Mouse (Mus musculus): ENCODE results near the gene Adam1b.
A peak's percentile ranks its signal among the peaks of the same experiment; 100 is the strongest.
"Not testable (repeated sequence)": the region's sequence is repeated elsewhere in the genome, so short reads cannot be mapped to it uniquely, and the experiment has no call there.

The Adam1b gene

DNA sequence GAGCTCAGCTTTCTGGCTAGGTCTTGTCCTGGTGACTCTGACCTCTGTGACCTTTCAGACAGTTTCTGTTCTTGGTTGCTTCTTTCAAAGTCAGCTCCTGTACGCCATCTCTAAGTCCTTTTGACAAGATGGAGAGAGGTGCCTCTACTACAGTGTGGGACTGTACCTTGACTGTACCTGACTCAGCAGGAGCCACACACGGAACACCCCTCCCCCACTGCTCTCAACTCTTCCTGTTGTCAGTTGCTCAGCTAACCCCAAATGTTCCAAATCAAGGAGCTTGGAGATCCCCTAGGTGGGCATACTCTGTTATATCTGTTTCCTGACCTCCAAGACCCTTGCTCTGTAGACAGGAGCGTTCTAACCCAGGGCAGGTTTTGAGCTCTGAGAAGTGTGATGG is at the start of gene Adam1b:
Gene Adam1b (minus strand): TSS at position 205 of the 400 bp plus-strand sequence.
- DNase-seq = no peak

DNA sequence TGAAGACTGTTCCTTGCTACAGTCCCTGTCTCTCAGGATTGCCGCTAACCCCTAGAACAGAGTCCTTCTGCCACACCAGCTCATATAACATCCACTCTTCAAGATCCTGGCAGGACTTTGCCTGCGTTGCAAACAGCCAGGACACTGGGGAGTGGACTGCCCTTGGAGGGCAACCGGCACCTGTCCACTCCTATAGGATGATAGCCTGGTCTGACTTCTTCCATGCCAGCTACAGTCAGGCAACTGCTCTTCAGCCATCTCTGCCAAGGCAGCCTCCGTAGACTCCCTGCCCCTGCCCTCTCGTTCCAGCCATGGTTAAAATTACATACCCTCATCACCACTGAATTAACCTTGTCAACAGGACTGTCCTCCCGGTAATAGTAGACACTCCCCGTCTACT is 46.0 kb upstream of the Adam1b start:
- no peak for DNase-seq

DNA sequence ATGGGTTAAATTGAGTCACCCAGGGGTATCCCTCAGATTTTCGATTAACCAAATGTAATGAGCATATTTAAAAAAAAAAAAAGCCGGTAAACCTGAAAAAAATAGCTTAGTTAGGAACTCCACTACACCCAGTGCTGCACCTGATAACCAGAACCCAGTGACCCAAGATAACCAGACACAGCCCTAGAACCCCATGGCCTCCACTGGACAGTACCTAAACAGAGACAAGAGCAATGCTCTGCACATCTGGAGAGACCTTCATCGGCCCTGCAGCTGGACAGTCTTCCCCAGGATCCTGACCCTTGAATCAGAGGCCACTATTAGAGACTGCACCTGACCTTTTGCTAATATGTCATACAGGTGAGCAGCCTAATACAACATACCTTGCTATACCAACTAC is 43.8 kb upstream of the Adam1b start:
- DNase-seq = no peak

DNA sequence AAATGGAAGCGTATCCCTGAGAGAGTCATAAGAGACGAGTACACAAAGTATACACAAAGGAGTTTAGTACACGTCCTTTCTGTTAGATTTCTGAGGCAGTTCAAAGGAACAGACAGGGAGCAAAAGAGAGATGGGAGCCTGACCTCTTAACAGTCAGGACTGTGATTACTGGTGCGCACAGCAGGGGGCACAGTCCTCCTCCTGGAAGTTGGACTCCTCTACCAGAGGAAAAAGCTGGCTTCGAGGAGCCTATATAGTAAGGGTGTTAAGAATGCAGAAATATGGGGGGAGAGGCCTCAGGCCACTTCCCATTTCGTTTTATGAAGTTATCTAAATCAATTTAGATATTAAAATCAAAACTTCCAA is 43.3 kb upstream of the Adam1b start:
- DNase-seq = peak; percentile 60

DNA sequence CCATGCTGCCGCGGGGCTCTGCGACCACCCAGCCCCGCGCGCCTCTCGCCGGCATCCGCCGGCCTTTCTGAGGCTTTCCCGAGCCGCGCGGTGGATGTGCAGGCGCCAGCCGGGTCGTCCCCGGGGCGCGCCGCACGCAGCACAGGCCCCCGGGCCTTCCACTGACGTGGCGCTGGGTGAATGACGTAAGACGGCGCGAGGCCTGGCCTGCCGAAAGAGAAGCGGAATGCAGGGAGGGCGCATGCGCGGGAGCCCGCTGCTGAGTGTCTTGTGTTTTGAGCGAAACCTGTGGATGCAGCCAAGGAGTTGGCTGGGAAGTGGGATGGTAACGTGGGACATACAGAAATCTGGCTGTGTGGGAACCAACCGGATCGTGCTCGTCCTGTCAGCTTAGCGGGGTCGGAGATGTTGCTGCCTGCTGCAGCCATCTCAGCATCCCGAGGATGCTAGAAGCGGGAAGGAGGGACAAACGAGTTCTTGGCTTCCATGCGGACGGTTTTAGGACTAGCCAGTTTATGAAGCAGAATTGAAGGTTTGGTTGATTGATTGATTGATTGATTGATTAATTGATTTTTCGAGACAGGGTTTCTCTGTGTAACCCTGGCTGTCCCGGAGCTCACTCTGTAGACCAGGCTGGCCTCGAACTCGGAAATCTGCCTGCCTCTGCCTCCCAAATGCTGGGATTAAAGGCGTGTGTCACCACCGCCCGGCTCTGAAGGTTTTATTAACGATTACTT is 42.7 kb upstream of the Adam1b start, which contains the start of gene Mapkapk5:
Gene Mapkapk5 (minus strand): TSS at position 113 of the 737 bp plus-strand sequence.
- peak; percentile 98 for DNase-seq

DNA sequence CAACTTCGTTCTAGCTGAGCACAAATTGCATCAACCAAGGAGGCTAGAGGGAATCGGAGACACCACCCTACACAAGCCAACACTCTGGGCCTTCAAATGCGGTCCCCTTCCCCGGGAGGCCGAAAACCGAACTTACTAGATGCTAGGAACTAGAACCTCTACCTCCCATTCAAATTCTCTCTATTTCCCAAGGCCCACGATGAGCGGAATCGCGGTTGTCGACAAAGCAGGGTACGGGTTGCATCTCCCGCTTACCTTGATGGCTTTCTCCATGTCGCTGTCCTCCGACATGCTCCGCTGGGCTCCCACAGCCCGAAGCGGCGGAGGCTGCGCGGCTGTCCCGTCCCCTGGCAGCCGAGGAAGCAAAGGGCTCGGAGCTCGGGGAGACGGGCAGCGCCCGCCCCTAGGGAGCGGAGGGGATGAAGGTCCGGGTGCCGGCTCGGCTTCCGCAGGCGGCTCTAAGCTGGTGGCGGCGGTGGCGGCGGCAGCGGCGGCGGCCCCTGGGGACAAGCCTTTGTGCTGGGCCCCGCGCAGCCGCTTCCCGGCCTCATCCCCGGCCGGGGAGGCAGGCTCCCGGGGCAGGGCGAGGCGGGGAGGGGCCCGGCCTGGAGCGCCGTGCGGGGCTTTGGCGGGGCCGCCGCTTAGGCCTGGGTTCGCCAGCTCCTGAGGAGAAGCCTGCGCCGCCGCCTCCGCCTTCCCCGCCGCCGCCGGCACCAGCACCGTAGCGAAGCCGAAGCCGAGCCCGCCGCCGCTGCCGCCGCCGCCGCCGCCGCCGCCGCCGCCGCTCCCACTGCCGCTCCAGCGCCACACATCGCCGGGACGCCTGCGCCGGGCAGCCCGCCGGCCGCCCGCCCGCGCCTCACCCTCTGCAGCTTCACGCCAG is 41.9 kb upstream of the Adam1b start, which contains the start of the genes Adam1a and Gm42878:
Gene Adam1a (minus strand): TSS at position 573 of the 883 bp plus-strand sequence.
Gene Gm42878 (minus strand): TSS at position 573 of the 883 bp plus-strand sequence.
- no peak for DNase-seq

DNA sequence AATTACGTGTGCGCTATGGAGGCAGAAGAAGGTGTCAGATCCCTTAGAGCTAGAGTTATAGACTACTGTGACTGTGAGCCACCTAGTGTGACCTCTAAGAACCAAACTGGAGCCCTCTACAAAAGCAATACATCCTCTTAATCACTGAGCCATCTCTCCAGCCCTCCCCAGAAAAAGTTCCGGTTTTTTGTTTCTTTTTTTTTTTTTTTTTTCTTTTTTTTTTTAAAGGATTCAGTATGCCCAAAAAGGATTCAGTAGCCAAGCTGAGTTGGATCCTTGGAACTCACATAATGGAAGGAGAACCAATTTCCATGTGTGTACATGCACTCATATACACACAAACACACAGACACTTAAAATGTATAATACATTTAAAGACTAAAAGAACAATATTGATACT is 40.1 kb upstream of the Adam1b start:
- DNase-seq = no peak

DNA sequence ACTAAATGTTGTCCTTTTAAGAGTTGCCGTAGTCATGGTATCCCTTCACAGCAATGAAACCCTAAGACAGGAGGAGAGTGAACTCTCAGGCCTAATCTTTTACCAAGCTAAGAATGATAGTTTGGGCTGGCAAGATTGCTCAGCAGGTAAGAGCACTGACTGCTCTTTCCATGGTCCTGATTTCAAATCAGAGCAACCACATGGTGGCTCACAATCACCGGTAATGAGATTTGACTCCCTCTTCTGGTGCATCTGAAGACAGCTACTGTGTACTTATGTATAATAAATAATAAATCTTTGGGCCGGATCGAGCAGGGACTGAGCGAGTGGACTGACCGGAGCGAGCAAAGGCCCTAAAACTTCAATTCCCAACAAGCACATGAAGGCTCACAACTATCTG is 38.0 kb upstream of the Adam1b start:
- no peak for DNase-seq

DNA sequence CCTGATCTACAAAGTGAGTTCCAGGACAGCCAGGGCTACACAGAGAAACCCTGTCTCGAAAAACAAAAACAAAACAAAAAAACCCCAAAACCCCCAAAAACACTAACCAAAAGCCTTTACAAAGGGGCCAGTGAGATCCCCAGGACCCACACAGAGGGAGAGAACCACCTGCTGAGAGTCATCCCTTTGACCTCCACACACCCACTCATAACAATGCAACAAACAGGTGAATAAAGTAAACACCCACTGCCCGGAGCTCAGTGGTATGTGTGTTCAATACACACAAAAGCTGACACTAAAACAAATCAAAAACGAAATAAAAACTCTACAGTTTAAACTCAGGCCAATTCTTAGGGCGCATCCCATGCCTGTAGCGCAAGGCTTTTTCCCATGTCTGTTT is 36.8 kb upstream of the Adam1b start:
- DNase-seq = no peak

DNA sequence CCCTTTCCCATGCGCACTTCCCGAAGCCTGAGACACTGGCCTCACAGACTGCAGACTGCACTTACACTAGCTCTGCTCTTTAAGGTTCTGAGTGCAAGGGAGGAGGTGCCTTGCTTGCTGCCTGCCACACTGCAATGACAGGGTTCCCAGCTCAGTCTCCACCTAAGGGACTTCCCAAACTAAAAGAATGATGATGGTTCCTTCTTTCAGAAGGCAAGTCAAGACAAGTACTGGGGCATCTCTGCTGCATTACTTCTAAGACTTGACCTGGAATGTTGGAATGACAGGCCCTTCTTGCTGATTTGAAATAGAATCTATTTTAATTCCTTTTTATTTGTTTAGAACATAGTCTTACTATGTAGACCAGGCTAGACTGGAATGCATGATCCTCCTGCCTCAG is 34.4 kb upstream of the Adam1b start:
- DNase-seq = no peak

DNA sequence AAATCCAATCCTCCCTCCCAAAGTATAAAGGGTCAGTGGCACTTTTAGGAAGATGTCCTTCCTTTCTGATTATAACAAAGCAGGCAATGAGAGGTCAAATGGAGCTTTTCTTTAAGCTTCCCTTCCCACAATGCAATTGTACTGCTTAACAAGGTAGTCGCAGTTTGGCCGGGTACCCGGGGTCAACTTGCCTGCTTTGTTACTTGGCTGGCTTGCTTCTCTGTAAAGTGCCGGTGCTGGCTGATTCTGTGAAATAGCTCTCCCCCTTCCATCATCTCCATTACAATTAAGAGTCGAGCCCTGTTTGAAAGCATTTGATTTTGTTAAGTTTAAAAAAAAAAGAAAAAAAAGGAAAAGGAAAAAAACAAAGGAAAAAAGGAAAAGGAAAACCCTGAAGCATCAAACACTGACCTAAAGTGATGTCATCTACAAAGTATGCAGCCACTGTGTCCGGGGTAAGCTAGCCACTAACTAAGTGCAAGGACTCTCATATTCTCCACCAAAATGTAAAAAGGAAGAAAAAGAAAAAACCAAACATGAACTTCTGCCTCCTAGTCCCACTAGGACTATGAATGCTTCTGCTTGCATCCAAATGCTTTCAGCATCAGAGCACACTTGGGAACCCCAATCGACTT is 33.8 kb upstream of the Adam1b start:
- DNase-seq = no peak

DNA sequence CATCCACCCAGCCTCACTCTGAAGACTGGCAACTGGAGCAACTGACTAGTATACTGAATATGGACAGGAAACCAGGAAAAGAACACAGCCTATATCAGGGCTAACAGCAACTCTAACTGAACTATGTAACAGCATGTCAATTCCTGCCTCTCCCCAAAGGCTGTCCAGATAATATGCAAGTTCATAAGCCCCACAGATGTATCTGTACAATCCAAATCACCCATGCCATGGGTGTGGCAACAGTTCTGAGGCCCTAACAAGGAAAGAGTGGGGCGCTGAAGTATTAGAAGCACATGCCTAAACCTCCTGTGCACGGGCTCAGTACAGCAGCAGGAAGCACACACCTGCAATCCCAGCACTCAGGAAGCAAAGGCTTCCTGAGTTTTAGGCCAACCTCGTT is 31.9 kb upstream of the Adam1b start:
- DNase-seq = no peak

DNA sequence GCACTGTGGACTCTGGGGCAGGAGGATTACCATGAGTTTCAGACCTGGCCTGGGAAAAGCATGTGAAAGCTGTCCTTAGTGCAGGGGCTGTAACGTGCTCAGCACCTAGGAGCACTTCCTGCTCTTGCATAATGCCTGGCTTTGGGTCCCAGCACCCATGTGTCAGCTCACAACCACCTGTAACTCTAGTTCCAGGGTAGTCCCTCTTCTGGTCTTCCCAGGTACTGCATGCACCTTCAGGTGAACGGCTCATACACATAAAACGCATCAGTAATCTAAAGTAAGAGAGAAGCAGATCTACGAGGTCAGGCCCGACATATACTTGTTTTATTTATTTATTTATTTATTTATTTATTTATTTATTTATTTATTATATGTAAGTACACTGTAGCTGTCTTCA is 31.3 kb upstream of the Adam1b start:
- no peak for DNase-seq

DNA sequence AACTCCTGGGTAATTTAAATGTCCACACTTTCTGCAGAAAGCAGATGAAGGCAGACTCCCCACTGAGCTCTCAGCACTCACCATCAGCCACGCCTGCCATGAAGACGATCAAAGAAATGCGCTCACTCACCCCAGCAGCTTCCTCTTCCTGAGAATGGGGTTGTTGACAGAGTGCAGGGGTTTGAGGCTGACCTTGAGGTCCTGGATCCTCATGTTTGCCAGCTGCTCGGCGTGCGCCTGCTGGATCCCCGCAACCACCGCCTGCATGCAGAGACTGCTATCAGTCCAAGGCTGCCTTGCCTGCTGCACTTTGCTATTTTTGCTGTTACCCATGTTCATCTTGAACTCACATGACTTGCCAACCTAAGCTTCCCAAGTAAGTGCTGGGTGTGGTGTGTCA is 23.7 kb upstream of the Adam1b start:
- no peak for DNase-seq

DNA sequence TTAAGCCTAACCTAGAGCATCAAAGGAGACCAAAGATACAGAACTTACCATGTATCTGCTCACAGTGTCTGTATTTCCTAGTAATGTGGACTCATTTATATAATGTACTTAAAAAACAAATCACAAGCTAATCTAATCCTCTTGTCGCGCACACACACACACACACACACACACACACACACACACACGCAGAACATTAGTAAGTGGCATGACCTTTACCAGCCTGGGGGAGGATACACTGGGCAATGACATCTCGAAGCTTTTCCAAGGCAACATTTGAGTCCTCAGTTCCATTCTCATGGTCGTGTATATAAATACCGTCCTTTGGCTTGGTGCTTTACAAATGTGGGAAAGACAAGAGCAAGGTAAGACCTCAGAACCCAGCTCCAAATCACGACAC is 23.3 kb upstream of the Adam1b start:
- no peak for DNase-seq

DNA sequence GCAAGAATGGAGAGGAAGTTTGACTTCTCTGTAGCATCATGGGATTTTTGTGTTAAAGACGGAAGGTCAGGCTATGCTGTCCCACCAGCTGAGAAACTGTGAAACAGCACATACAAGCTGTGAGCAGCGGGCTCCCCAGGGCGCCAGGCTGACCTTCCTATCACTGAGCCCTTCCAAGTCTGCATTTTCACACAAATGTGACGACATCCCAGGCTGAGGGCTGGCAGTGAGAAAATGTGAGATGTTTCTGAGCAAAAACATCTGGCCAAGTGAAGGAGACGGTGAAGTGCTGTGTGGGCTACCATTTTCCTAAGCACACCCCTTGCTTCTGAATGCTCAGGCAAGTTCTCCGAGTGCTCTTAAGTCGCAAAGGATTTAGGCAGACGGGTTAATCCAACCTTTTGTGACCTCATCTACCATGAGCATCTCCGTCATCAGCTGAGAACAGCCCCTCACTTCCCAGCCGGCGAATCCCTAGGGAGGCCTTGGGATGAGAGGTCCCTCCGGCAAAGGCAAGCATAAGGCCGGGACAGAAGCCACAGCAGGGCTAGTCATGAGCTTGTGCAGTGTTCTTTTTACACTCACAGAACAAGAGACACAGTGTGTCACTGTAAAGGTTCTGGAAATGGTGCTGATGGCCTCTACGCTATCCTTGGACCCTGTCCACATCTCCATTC is 22.7 kb upstream of the Adam1b start:
- no peak for DNase-seq

DNA sequence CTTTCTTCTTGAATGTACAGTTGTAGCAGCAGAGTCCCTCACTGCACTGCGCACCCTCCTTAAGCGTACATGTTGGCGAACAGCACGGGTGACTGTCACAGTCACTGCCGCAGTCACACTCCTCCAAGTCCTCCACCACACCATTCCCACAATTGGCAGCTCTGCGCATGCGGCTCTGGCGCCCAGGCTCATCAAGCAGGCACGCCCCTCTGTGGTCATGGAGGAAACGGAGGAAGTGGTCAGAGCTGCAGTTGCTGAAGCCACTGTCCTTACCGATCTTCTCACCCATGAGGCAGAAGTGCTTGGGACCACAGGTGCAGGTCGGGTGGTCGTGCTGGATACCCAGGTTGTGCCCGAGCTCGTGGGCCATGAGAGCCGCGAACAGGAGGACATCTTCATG is 16.5 kb upstream of the Adam1b start:
- not testable (repeated sequence) for DNase-seq

DNA sequence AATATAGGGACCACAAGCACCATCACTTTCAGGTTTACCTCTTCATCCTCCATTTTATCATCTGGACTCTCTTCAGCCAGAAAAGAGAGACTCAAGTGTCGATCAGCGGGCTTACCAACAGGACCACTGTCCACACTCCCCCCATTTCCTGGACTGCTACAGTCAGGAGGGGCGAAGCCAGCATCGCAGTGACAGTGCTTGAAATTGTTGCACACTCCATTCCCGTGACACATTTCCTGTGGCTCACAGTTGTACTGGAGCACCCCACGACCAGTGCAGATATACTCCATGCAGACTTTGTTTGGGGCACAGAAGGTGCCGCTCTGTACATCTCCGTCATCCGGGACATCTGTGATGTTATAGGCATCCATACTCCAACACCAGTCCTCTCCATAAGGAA is 15.7 kb upstream of the Adam1b start:
- DNase-seq = no peak

DNA sequence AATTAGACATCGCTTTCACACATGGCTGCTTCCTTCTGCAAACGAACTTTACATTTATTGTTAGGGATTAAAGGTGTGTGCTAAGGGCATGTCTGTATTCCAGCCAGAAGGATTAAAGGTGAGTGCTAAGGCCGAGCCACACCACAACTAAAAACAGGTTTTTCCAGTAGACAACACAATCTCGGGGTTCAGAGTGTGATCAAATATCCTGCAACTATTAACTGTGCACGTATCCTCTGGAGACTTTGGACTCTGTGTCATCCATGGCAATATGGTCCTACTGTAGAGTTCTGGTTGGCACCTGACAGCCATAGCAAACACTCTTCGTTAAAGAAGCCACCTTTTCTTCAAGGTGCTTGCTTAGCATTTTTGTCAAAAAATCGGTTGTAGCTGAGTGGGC is 6.8 kb upstream of the Adam1b start:
- no peak for DNase-seq

DNA sequence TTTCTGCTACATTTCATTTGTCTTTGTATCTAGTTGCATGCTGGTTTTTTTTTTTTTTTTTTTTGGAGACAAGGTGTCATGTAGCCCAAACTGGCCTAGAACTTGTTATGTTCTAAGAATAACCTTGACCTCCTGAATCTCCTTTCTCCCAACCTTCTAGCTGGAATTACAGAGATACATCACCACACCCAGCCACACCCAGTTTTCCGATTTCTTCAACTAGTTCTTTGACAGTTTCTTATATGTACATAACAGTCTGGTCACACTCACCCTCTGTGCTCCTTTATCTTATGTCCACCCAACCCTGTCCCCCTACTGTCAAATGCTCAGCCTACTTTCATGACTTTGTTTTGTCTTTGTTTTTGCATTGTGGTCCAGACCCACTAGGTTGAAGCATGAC is 3.6 kb upstream of the Adam1b start:
- no peak for DNase-seq

DNA sequence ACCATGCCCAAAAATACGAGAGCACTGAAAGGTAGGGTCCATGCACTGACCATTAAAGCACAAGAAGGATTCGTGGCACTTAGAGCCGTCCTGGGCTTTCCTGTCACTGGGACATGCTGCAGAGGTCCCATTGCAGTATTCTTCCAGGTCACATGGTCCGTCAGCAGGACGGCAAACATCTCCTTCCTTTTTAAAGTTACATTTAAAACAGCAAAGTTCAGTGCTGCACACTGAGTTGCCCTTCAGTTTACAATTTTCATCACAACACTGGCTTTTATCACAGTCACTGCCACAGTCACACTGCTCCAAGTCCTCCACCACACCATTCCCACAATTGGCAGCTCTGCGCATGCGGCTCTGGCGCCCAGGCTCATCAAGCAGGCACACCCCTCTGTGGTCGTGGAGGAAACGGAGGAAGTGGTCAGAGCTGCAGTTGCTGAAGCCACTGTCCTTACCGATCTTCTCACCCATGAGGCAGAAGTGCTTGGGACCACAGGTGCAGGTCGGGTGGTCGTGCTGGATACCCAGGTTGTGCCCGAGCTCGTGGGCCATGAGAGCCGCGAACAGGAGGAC is 1.7 kb downstream of the Adam1b start:
- DNase-seq = not testable (repeated sequence)

DNA sequence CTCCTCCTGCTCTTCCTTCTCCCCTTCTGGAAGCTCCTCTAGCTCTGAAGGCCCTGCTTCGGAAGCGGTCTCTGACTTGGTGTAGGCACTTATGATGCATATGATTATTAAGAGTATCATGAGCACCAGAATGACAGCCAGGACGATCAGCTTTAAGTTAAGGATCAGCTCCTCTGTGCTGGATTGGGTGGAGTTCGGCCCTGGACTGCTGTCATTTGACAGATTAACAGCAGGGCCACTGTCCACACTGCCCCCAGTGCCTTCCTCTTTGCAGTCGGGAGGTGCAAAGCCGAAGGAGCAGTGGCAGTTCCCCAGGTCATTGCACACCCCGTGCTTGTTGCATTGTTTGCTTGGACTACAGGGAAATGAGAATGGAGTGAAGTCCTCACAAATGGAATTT is 2.5 kb downstream of the Adam1b start:
- DNase-seq = no peak

DNA sequence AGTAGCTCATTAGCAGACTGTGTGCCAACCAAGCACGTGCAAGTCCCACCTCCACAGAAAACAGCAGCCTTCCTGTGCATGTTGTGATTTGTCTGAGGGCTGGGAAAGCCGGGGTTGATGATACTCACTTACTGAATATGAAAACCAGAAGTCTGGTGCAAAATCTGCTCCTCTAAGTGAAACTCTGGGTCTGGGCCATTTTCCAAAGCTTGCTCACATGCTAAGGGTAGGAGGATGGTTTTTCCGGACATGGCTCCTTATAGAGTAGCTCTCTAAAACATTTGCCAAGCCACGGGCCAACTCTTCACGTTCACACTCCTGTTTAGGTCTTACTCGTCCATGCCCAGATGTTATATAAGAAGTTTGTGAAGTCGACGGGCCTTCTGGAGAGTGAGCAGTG is 9.9 kb downstream of the Adam1b start:
- DNase-seq = no peak
